Mouse (Mus musculus): ENCODE measurements around the gene Gins1. TPM values are rescaled to one million over a fixed set of nuclear protein-coding genes. Genes with fewer than 3 reads are reported as not detected.
A peak's percentile ranks its signal among the peaks of the same experiment; 100 is the strongest.
"Not testable (repeated sequence)": the region's sequence is repeated elsewhere in the genome, so short reads cannot be mapped to it uniquely, and the experiment has no call there.

Gene Gins1
- total RNA-seq, 2 experiments from 2014 or later = 1.8 to 3.1 TPM

DNA sequence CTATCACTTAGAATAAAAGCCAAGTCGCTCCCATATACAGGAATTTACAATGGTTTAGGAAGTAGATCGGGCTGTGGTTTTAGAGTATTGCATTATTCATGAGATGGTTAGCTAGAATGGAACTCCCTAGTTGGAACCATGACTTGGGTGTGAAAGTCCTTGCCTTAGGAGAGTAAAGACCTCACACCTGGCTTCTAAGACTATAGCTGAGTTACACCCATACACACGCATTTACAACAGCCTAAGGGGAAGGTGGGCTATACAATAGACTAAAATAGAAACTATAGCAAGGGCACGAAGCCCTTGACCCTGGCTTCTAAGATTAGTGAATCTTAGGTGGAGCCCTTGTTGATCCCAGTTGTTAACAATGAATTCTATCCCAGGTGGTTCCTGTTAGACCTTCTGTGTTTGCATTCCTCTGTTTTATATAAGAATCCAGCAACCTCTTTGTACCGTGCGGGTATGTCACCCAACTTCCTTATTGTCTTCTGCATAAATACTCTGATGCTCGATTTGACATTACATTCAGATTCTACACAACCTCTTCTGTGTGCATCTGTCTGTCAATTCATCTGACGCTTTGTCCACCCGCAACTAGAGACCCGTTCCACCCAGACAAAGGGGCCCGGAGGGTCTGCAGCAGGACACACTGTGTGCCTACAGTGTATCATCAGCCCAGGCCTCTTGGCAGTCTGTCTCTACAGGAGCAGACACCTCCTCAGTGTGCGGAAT is 42.8 kb downstream of the Gins1 start:
- intact Hi-C loops (cut with DNase I; ENCODE audit: low total_unique reads); DNase-seq: not testable (repeated sequence)

DNA sequence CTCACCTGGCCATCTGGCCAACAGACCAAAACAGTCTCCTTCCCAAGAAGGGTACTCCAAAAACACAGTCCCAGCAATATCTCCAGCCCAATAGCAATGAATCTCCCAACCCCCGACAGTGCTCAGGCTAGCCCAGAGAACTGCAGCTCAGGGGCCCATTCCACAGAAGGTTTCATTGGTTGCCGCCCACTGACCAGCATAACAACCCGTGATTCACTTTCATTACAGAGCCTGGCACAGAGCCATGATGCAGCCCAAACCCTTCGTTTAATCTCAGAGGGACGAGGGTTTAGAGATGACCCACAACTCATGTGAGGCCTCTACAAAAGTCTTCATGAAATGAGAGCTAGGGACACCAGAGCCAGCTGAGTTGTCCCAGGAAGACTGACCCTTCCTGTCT is 43.6 kb downstream of the Gins1 start:
- no peak for DNase-seq
- intact Hi-C loops (cut with DNase I; ENCODE audit: low total_unique reads) = no loop called here

DNA sequence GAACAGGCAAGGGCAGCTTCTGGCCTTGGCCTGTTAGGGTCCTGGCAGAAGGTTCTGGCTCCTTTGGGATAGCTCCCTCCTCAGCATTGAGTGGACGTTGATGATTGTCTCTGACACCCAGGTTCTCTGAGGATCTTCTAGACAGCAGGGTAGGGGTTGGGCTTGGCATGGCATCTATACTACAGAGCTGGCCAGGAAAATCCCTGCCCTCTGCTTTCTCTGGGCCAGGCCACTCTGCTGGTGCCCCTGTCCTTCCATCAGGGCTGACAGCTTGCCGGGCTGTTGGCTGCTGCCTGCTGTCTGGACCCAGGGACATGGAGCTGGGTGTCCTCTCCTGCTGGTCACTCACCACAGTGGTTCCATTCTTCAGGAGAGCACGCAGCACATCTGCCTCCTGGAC is 44.5 kb downstream of the Gins1 start:
- intact Hi-C loops (cut with DNase I; ENCODE audit: low total_unique reads) = no loop called here
- DNase-seq = no peak

DNA sequence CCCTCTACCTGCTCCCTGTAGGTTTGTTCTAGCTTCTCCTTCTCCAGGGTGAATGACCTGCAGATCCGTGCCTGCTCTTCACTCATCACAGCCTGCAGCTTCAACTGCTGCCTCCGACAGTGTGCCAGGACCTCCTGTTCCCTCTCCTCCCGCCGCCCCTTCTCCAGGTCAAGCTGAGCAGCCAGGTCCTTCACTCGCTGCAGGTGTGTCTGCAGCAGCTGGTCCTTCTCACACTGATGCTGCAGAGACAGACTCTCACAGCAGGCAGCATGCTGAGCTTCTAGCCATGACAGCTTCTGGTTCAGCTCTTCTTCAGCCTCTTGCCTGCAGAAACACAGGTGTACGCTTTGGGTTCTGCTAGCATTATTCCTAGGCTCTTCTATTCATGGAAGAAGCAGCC is 44.9 kb downstream of the Gins1 start:
- DNase-seq = no peak
- intact Hi-C loops (cut with DNase I; ENCODE audit: low total_unique reads) = no loop called here

DNA sequence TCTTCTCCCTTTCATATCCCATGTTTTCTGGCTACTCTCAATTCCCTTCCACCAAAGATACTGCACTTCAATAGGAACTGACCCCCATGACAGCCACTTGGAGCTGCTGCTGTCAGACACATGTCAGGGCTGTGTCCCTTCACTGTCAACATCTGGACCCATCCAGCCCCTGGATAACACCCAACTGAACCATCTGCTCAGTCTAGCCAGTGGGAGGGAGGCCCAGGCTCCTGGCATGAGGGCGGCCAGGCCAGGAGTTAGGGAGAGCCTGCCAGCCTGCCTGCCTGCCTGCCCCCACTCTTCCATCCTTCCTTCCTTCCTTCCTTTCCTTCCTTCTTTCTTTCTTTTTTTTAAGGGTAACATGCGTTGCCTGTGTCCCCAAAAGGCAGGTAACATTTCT is 46.0 kb downstream of the Gins1 start:
- intact Hi-C loops (cut with DNase I; ENCODE audit: low total_unique reads) = no loop called here
- DNase-seq = peak; percentile 16

DNA sequence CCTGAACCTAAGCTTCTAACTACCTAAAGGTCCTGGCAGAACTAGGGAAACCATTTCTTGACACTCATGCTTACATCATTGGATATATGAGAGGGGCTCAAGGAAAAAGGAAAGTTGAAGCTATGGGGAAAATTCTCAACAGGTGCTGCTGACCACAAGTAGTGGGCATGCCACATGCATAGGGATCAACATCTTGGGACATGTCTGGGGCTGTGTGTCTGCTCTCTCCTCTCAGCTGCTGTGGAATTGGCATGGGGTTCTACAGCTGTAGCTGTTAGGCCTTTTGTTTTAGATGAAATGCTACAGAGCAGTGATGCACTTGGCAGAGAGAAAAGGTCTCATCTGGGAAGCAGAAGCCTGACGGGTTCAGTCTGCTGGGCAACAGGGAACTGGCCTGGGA is 50.7 kb downstream of the Gins1 start:
- DNase-seq = no peak
- intact Hi-C loops (cut with DNase I; ENCODE audit: low total_unique reads) = no loop called here

DNA sequence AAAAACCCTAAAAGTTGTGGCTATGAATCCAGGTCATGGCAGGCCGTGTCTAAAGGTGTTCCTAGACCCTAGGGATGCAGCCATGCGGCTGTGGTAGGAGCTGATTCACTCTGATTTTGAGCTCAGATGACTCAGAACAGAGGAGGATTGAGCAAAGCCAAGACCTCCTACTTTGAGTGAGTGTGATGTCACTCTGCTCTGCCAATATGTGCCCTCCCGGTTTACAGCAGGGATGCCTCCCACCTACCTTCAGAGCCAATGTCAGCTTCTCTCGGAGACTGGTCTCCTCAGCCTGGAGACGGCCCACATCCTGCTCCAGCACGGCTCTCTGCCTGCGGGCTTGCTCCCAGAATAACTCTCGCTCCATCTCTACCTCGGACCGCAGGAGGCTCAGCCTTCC is 54.3 kb downstream of the Gins1 start:
- no peak for DNase-seq
- intact Hi-C loops (cut with DNase I; ENCODE audit: low total_unique reads) = no loop called here

DNA sequence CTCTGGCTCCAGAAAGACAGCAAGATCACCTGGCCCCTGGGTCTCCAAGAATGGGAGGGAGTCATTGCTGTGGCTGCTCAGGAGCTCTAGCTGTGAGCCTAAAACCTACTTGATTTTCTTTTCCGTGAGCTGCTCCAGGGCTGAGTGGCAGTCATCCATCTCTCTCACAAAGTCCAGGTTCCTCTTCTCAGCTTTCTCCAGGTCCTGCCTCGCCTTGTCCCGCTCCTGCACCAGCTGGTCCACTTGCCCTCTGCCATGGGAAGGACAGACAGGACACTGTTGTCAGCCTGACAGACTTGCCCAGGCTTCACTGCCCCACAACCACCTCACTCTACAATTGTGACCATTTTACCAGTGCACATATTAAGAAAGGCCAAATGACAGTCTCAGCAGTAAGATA is 58.0 kb downstream of the Gins1 start:
- no peak for DNase-seq
- intact Hi-C loops (cut with DNase I; ENCODE audit: low total_unique reads) = no loop called here

DNA sequence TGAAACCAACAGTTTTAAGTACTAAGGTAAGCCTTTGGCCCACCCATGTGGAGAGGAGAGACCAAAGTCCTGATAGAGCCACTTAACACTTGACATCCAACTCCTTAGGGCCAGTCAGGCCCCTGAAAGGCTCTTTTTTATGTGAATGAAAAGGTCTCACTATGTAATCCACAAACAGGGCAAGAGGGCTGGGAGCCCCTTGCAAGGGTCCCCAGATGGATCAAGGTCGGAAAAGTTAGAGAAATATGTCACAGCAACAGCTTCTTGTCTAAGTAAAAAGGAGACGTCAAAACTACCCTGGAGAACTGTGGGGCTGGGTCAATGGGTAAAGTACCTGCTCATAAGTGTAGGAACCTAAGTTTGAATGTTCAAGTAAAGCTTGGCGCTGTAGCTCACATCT is 59.4 kb downstream of the Gins1 start:
- DNase-seq = no peak
- intact Hi-C loops (cut with DNase I; ENCODE audit: low total_unique reads) = no loop called here

DNA sequence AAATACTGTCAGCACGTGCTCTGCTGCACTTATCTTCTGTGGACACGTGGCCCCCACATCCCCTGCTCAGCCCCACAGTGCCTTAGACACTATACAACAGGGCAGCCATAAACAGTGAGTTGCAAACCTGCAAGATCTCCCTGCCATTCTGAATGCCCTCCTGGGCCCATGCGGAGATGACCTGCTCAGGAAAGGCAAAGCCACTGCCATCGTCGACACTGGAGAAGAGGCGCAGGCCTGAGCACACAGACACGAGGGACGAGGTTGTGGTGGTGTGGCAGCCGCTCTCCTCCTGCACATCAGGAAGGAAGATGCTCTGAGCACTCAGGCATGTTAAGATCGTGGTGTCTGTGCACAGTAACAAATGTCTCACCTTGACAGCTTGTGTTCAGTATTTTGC is 60.8 kb downstream of the Gins1 start:
- DNase-seq = no peak
- intact Hi-C loops (cut with DNase I; ENCODE audit: low total_unique reads) = no loop called here

DNA sequence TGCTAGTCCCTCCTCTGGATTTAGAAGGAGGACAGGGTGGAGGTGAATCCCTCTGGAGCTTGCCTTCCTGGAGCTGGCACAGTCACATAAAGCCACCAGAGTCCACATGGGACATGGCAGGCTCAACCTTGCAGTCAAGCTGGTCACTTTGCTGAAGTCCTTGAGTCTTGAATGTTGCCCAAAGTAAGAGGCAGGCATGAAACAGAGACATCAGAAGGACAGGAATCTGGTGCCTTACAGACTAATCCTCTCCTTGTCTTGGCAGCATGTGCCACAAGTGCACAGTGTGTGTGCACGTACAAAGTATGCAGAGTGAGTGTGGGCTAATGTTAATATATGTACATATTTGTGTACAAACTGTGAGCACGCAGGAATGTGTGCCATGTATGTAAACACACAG is 62.3 kb downstream of the Gins1 start:
- no peak for DNase-seq
- intact Hi-C loops (cut with DNase I; ENCODE audit: low total_unique reads) = no loop called here

DNA sequence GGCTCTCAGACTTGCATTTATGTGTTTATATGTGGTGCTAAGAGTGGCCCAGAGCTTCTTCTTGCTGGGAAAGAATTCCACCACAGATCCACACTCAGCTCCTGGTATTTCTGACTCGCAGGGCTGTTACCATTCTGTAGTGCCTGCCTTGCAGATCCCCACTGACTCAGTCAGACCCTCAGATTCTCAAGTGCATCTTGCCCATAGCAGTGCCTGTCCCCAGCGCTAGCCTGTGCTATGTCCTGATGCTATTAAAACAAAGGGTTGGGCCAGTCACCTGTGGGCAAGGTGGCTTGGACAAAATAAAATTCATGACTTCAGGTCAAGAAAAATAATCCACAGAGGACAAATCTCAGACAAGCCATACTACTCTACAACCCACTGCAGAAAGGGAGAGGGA is 64.0 kb downstream of the Gins1 start:
- intact Hi-C loops (cut with DNase I; ENCODE audit: low total_unique reads) = no loop called here
- DNase-seq = no peak

DNA sequence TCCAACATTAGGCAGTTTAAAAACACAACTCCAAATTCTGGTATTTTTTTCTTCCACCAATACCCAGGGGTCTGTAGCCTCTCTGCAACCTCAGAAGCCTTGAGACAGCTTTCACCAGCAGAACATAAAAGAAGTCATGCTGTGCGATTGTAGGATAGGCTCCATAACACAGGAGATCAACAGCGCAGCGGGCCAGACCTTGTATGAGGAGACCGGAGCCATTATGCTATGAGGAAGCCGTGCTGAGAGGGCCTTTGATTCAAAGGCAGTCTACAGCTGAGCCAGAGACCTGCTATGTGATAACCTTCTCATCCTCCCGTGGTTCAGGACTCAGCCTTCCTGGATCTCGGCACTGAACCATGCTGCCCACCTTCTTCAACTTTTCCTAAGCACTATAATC is 66.7 kb downstream of the Gins1 start:
- intact Hi-C loops (cut with DNase I; ENCODE audit: low total_unique reads) = no loop called here
- no peak for DNase-seq

DNA sequence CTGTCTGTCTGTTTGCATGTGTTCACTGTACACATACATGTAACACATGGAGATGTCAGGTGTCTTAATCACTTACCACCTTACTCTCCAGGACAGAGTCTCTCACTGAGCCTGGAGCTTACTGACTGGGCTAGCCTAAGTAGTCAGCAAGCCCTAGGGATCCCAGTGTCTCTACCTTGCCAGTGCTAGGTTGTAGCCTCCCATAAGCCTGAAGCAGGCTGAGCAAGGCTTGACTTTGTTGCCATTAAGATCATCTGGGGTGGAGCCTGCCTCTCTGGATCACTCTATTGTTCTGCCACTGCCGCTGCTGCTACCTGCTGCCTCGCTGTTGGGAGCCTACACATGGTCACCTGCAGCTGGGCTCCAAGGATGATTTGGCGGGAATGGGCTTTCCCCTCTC is 67.5 kb downstream of the Gins1 start:
- intact Hi-C loops (cut with DNase I; ENCODE audit: low total_unique reads) = no loop called here
- no peak for DNase-seq

DNA sequence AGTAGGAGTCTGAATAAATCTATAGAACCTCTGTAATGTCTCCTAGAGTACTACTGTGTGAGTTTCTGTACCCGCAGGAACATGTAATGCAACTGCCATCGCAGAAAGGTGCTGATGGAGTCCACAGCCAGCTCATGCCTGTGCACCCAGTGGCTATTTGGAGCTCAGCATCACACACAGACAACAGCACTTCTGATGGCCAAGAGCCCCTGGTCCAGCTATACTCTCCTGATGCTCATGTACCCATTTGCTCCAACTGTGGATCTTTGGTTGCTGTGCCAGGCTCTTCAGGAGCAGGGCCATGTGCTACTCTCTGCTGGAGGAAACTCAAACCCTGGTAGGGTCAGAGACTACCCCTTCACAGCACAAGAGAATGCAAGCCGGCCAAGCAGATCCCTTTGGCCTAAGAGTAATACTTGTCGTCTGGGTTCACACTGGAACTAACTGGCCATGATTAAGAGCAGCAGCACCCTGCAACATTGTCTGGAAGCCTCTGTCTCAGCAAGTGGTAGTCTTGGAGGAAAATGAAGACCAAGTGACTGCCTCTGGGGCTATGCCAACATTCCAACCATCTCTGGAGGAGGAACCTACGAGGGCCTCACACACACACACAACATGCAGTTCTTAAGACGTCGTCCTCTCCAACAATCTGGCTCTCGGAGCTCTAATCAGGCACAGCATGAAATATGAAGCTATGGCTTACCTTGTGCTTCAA is 68.4 kb downstream of the Gins1 start:
- intact Hi-C loops (cut with DNase I; ENCODE audit: low total_unique reads) = no loop called here
- DNase-seq = no peak

DNA sequence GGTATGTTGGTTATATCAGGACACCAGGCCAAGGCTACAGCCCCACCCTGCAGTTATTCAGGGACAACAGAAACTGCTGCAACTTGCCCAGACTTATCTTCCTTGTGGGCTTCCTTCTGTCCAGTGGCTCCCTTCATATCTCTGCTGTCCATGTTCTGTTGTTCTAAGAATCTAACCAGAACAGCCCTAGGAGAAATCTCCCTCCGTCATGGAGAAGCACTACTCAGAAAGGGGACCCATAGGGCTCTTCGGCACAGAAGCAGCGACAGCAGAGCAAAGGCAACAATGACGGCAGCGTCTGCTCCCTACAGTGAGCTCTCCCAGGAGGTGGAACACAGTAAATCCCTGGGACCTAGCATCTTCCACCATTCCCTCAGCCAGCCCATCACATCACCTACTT is 71.7 kb downstream of the Gins1 start:
- intact Hi-C loops (cut with DNase I; ENCODE audit: low total_unique reads) = no loop called here
- DNase-seq = no peak

DNA sequence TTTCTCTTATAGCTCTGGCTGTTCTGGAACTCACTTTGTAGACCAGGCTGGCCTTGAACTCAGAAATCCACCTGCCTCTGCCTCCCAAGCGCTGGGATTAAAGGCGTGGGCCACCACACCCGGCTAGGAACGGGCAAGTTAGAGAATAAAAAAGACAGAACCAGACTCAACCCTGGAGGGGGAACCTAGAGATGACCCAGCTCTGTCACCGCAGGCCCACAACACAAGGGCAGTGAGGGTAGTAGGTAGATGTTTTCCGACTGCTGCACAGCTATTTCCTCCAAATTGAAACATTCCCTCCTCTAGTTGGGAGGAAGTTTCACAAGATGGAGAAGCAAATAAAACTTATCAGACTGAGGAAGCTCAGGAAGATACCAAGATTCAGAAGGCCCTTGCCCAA is 72.5 kb downstream of the Gins1 start:
- intact Hi-C loops (cut with DNase I; ENCODE audit: low total_unique reads) = no loop called here
- DNase-seq = no peak

DNA sequence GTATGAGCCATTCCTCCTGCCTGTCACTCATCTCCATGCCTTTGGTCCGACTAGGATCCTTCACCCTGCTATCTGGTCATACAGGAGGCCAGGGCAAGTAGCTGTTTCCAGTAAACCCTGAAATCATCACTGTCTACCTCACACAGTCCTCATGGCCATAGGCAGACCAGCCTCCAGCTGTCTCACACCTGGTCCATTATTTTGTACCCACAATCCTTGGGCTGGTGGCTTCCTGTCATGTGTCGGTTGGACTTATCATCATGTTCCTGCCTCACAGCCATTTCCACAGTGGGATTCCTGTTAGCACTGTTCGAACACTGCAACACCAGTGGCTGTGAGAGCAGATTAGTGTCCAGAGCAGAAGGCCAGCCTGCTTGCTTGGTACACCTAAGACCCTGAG is 73.6 kb downstream of the Gins1 start:
- intact Hi-C loops (cut with DNase I; ENCODE audit: low total_unique reads) = no loop called here
- DNase-seq = no peak

DNA sequence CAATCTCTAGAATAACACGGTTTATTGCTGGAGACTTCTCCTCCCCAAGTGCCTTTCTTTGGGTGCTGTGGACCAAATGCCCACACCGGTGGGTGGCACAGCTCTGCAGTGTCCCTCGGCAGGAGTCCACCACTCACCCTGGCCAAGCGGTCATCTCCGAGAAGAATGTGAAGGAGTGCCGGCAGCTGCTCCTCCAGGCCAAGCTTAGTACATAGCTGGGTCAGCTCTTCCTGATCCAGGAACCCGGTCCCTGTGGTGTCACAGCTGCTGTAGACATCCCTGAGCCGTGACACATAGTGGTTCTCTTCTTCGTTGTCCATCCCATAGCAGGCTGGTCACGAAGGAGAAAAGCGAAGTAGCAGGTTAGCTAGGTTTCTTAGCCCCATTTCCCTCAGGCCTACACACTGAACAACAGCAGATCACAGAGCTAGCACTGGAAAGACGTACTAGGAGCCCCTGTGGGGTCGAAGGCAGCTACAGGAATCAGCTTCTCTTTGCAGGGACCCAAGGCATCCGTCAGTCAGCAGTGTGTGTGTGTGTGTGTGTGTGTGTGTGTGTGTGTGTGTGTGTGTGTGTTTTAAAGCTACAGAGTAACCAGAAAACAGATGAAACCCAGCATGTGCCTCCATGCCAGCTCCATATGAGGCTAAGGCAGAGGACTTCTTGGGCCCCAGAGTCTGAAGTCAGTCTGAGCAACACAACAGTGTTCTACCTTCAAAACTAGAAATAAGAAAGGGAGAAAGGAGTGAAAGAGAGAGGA is 74.8 kb downstream of the Gins1 start:
- intact Hi-C loops (cut with DNase I; ENCODE audit: low total_unique reads) = no loop called here
- DNase-seq = no peak

Measured in gastrocnemius, postnatal 14 days (tissue).